Mouse (Mus musculus): ENCODE measurements around the gene Cep19.

Cep19 gene

DNA sequence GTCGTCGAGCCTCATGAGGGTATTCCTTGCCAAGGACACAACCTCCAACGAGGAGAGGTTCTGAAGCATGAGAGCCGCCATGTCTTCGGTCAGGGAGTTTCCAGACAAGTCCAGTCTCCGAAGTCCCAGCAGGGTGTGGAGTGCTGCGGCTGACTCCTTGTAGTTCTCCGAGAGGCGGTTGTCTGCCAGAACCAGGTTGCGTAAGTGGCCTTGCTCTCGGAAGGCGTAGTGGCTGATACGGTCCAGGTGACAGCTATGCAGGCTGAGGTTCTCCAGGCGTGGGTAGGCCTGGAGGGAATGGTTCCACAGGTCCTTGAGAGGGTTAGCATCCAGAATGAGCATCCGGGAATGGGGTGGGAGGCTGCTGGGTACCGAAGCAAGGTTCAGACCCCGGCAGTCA, 45.0 kb downstream of the Cep19 start:
- no peak for DNase-seq (ENCODE audit: low spot score in 2 of 2)

DNA sequence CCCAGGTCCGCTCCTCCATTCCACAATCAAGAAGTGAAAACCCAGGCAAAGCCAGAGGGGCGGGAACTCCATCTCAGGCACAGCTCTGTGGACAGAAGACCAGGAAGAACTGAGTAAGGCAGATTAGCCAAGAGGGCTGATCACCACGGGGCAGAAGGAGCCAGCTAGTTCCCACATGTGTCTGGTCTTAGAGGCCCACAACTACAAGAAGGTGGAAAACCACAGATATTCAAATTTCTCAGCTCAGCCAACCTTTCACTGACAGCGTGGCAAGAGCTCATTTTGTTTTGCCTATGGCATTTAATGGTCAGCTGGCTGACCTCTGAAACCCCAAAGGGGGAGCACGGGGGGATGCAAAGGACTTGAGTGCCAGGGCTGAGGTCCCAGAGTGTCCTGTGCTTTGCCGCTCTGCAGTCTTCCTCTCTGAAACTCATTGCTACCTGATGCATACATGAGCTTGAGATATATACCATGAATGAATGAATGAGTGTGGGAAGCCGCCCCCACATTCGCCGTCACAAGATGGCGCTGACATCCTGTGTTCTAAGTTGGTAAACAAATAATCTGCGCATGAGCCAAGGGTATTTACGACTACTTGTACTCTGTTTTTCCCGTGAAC, 48.1 kb downstream of the Cep19 start:
- no peak for DNase-seq (ENCODE audit: low spot score in 2 of 2)

DNA sequence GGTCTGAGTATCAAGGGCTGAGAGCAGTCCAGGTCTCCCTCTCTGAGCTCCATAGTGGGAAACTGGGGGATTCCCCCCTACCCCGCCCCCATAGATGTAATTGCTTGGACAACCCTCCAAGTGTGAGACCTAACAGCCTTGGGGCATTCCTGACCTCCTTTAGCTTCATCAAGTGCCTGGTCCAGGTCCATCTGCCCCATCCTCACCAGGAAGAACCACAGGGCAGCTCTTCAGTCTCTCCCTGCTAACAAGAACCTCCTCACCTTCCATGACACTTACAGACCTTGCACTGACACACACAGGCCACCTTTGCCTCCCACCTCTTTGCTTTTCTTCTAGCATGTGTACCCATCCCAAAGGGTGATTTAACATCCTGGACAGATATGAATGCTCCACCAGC, 54.4 kb downstream of the Cep19 start:
- no peak for DNase-seq (ENCODE audit: low spot score in 2 of 2)

DNA sequence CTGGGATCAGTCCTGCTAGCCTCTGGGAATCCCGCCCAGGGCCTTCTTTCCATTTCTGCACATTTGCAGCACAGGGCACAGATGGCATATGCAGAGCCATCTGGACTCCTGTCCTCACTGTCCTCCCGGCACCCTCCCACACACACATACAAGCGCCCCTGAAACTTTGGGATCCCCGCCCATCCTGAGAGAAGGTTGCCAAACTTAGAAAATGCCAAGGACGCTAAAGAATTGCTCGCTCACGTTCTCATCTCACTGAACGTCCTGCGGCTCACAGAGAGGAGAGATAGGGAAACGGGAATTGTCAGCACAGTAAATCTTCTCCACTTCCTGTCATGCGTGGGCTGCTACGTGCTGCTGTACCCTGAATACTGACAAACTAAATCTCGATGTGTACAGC, 54.8 kb downstream of the Cep19 start:
- DNase-seq (ENCODE audit: low spot score in 2 of 2), result no peak

DNA sequence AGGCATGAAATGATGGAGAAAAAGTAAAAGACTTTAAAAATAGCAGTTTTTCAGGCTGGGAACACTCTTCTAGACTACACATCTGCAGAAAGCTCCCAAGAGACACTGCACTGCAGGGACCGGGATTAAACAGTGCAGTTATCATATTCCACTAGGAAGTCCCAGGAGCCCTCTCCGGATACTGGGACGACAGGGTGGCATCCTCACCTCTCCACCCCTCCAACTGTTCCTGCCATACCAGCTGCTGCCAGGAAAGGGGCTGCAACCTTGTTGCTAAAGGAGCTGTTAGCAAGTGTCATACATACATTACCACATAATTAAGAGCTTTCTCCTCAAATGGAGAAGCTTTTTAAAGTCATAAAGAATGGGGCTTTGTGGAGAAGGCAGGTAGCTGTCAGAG, 57.1 kb downstream of the Cep19 start:
- no peak for DNase-seq (ENCODE audit: low spot score in 2 of 2)

DNA sequence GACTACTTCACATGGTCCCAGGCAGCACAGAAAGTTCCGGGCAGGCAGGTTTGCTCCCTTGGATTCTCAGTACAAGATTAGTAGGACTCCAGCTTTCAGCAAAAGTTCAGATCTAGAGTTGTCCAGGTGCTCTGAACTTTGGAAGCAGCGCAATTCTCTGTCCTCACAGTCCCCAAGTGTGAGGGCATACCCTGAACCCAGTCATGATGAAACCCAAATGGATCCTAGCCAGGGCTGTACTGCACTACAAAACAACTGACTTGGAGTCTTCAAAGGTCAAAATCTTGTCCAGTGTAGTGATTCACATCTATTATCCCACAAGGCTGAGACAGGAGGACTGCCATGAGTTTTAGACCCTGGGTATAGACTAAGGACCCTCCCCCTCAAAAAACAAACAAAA, 57.8 kb downstream of the Cep19 start:
- DNase-seq (ENCODE audit: low spot score in 2 of 2), result no peak
